Mouse (Mus musculus) embryonic facial prominence, embryonic 15.5 days (tissue): ENCODE measurements at regions not wholly inside any gene's neighbourhood (a gene's known extent, or its start where the extent isn't known, plus 50 kb on each side); places are given as distances from the start of the nearest gene placed in this dataset.

Source experiments
- ATAC-seq: fragments of 200-750 bp; cut with Nextera tagmentation; 2 replicates; pipeline ENCODE4 v1.8.0; 2017; ENCODE audit warnings: low read depth, moderate TSS enrichment; ENCODE audit not compliant: insufficient number of reproducible peaks, low FRiP score, low TSS enrichment
- H3K27ac ChIP-seq: fragments of 300-500 bp; sonication (generic); replicated peaks from 2 replicates; pipeline ENCODE4 v1.5.1; 2015; ENCODE audit warnings: mild to moderate bottlenecking, inconsistent platforms
- H3K27me3 ChIP-seq: fragments of 300-500 bp; sonication (generic); 2 replicates; pipeline ENCODE4 v1.6.1; 2015; ENCODE audit warnings: inconsistent platforms
- H3K36me3 ChIP-seq: fragments of 300-500 bp; sonication (generic); 2 replicates; pipeline ENCODE4 v1.6.1; 2015; ENCODE audit warnings: mild to moderate bottlenecking, inconsistent platforms
- H3K4me1 ChIP-seq: fragments of 300-500 bp; sonication (generic); 2 replicates; pipeline ENCODE4 v1.6.1; 2015; ENCODE audit warnings: inconsistent platforms
- H3K4me2 ChIP-seq: fragments of 300-500 bp; sonication (generic); replicated peaks from 2 replicates; pipeline ENCODE4 v1.6.1; 2015; ENCODE audit warnings: mild to moderate bottlenecking, inconsistent platforms
- H3K4me3 ChIP-seq: fragments of 300-500 bp; sonication (generic); replicated peaks from 2 replicates; pipeline ENCODE4 v1.5.1; 2015; ENCODE audit warnings: mild to moderate bottlenecking, inconsistent platforms
- H3K9ac ChIP-seq: fragments of 300-500 bp; sonication (generic); 2 replicates; pipeline ENCODE4 v1.6.1; 2015; ENCODE audit warnings: inconsistent platforms
- H3K9me3 ChIP-seq: fragments of 300-500 bp; sonication (generic); replicated peaks from 2 replicates; pipeline ENCODE4 v1.6.1; 2016; ENCODE audit warnings: inconsistent platforms
- WGBS: fragments of 180-500 bp; shearing (Covaris S2); methylation state at CpG from one replicate; pipeline ENCODE4 v1.1.7; 2015; 5-methylcytosine and 5-hydroxymethylcytosine counted together

- Histone ChIP-seq H3K9me3 (no peaks in the 10 kb centered on the region), H3K4me3 (no peak overlapping the region), H3K4me1 (no peaks in the 10 kb centered on the region), H3K27me3 (no peaks in the 10 kb centered on the region), H3K9ac (no peak overlapping the region), H3K36me3 (no peaks in the 10 kb centered on the region), H3K4me2 (no peak overlapping the region), H3K27ac (no peak overlapping the region)
- 32% methylated on average over 3 of the region's 3 CpGs for WGBS
- no peak for ATAC-seq
These were observed 155.8 kb upstream of the Trhde start for GRCm38 (mm10) chr10:114957909-114958308.

DNA sequence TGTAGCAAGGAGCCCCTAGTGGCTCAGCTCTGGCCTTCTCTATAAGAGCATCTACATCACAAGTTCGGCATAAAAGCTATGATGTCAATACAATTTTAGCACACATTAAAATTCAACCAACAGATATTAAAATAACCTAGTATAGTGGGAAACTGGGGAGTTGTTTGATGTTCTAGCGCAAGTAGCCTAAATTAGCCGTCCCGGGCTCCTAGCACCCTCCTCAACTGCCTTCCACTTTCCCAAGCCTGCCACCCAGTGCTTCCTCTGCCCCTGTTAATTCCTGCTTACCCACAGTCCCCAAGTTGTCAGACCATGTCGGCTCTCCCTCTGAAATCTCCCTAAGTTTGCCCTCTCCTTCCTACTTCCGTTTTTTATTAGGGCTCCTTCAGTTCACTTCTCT, 154.2 kb upstream of the Trhde start:
- Histone ChIP-seq H3K27me3 (no peaks in the 10 kb centered on the region), H3K9me3 (no peaks in the 10 kb centered on the region), H3K4me3 (no peak overlapping the region), H3K4me1 (no peaks in the 10 kb centered on the region), H3K27ac (no peak overlapping the region), H3K36me3 (no peaks in the 10 kb centered on the region), H3K4me2 (no peak overlapping the region), H3K9ac (no peak overlapping the region)
- ATAC-seq = no peak
- WGBS = 75% methylated on average over 6 of the region's 6 CpGs

- Histone ChIP-seq H3K27ac (no peak overlapping the region), H3K36me3 (no peaks in the 10 kb centered on the region), H3K4me1 (no peaks in the 10 kb centered on the region), H3K9me3 (no peaks in the 10 kb centered on the region), H3K4me3 (no peak overlapping the region), H3K9ac (no peak overlapping the region), H3K4me2 (no peak overlapping the region), H3K27me3 (no peaks in the 10 kb centered on the region)
- no peak for ATAC-seq
These were observed 153.5 kb upstream of the Trhde start for GRCm38 (mm10) chr10:114955608-114956007.

DNA sequence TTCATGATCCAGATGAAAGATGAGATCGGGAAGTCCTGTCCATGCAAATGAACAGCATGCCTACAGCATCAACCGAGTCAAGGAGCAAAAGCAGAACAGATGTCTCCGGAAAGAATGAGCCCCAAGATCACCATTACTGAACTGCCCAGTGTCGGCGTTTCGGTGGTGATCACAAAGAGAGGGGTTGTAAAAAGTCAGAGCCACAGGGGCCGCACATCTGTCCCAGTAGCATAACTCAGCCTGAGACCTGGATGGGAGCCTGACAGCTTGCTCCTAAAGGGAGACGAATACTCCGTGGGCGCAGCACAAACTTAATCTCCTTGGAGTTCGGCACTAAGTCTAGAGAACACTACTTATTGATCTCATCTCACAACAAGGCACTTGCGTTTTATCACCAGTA, 151.3 kb upstream of the Trhde start:
- Histone ChIP-seq H3K4me1 (no peaks in the 10 kb centered on the region), H3K9me3 (no peaks in the 10 kb centered on the region), H3K36me3 (no peaks in the 10 kb centered on the region), H3K9ac (no peak overlapping the region), H3K27me3 (no peaks in the 10 kb centered on the region), H3K4me3 (no peak overlapping the region), H3K4me2 (no peak overlapping the region), H3K27ac (no peak overlapping the region)
- 59% methylated on average over 12 of the region's 12 CpGs for WGBS
- no peak for ATAC-seq

GRCm38 (mm10) chr10:114949194-114949593, 147.1 kb upstream of the Trhde start:
- Histone ChIP-seq H3K4me1 (no peaks in the 10 kb centered on the region), H3K27ac (no peak overlapping the region), H3K27me3 (no peaks in the 10 kb centered on the region), H3K4me3 (no peak overlapping the region), H3K36me3 (no peaks in the 10 kb centered on the region), H3K9me3 (no peaks in the 10 kb centered on the region), H3K4me2 (no peak overlapping the region), H3K9ac (no peak overlapping the region)
- 73% methylated on average over 6 of the region's 6 CpGs for whole genome bisulfite sequencing
- no peak for ATAC-seq

- no peak overlapping the region for H3K4me3 ChIP-seq
- H3K36me3 ChIP-seq = no peaks in the 10 kb centered on the region
- no peak for ATAC-seq
These were observed 122.6 kb upstream of the Trhde start for GRCm38 (mm10) chr10:114924746-114925145.

DNA sequence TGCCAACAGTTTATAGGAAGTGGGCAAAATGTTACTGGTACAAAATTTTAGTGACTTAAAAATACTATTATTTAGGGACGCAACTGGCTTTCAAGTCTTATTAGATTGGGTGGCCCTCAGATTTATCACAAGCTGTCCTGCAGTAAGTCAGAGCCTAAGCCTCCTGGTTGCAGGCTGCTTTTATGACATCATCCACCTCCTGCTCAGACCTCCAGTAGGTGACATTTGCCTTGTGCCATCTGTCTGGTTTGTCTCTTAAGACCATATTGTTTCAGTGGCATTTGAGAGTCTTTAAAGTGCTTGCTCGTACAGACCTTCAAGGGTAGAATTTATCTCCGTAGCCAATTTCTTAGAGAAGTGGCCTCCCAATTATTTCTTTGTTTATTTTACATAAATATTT, 111.9 kb upstream of the Trhde start:
- Histone ChIP-seq H3K36me3 (no peaks in the 10 kb centered on the region), H3K27ac (no peak overlapping the region), H3K9ac (no peak overlapping the region), H3K27me3 (no peaks in the 10 kb centered on the region), H3K9me3 (no peaks in the 10 kb centered on the region), H3K4me3 (no peak overlapping the region), H3K4me2 (no peak overlapping the region), H3K4me1 (no peaks in the 10 kb centered on the region)
- 80% methylated on average over 3 of the region's 3 CpGs for WGBS
- ATAC-seq = no peak

More at GRCm38 (mm10) chr10:114924746-114925145, 122.6 kb upstream of the Trhde start:
- no peaks in the 10 kb centered on the region for H3K4me1 ChIP-seq
- H3K27ac ChIP-seq = no peak overlapping the region
- 77% methylated on average over 2 of the region's 2 CpGs for WGBS
- no peak overlapping the region for H3K9ac ChIP-seq
- H3K27me3 ChIP-seq = no peaks in the 10 kb centered on the region
- no peak overlapping the region for H3K4me2 ChIP-seq
- H3K9me3 ChIP-seq = no peaks in the 10 kb centered on the region

DNA sequence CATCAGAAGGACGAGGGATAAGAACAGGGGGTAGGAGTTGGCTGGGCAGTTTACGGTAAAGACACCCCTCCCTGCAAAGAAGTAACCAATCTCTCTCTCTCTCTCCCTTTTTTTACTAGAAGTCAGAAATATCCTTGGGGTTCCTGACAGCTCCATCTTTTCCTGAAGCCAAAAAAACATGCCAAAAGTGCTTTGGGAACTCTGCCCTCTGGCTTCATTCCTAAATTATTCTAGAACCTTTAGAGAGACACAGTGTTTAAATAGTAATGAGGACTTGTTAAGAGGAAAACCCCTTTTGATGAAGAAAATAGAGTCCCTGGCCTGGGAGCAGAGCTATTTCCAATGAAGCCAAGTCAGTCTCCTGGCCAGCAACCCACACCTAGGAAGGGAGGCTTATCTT, 89.8 kb upstream of the Trhde start:
- H3K4me2 ChIP-seq = no peak overlapping the region
- H3K27ac ChIP-seq = no peak overlapping the region
- no peaks in the 10 kb centered on the region for H3K36me3 ChIP-seq
- H3K4me1 ChIP-seq = no peaks in the 10 kb centered on the region
- no peak overlapping the region for H3K4me3 ChIP-seq
- ATAC-seq = no peak
- 71% methylated on average over 2 of the region's 2 CpGs for WGBS
- H3K9me3 ChIP-seq = no peaks in the 10 kb centered on the region
- no peak overlapping the region for H3K9ac ChIP-seq
- no peaks in the 10 kb centered on the region for H3K27me3 ChIP-seq

DNA sequence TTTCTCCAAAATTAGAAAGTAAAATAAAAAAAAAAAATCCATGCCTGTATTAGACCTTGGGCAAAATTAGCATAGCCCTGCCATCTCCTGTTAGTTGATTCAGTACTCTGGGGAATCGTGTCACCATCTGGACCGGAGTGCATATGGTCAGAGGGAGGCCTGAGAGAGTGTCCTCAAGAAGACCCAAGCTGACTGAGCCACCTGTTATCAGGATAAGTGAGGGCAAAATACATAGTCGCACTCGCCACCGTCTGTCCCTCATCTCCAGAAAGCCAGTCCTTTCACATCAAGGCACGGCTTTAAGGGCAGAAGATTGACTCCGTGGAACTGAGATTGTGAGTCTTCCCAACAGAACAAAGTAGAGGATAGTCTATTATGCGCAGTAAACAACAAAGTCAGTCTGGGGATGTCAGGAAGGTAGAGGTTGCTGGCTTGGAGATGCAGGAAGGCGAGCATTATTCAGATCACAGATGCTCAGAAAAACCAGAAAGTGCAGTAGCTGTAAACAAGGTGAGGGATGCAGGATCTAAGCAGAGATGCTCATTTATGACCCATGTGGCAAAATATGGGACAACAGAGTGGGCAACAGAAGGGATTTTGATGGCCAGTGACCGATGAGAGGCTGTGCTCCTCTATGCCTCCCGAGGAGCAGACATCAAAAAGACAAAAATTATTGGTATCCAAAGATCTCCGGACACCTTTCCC, 88.8 kb upstream of the Trhde start:
- 84% methylated on average over 12 of the region's 12 CpGs for WGBS
- Histone ChIP-seq H3K27me3 (no peaks in the 10 kb centered on the region), H3K9me3 (no peaks in the 10 kb centered on the region)

DNA sequence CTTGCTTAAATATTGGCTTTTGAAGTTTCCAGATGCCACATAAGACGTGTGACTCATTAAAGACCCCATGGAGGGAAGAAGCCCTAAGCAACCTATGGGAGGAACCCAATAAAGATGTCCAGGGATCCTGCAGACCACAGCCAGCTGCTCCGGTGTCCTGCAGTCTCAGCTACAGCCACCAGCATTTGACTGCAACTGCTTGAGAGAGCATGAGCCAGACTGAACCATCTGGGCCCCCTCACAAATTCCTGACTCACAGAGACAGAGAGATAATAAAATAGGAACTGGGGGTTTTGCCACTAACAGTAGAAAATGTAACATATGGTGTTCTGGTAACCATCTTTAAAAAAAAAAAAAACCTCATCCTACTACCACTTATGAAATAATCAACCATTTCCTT, 69.1 kb upstream of the Trhde start:
- H3K9ac ChIP-seq = no peak overlapping the region
- no peaks in the 10 kb centered on the region for H3K4me1 ChIP-seq
- H3K27me3 ChIP-seq = no peaks in the 10 kb centered on the region
- H3K27ac ChIP-seq = no peak overlapping the region
- H3K36me3 ChIP-seq = no peaks in the 10 kb centered on the region
- no peak overlapping the region for H3K4me2 ChIP-seq
- WGBS = 69% methylated on average over 2 of the region's 2 CpGs
- no peak for ATAC-seq
- H3K9me3 ChIP-seq = no peaks in the 10 kb centered on the region
- H3K4me3 ChIP-seq = no peak overlapping the region

More for the DNA sequence above, 88.8 kb upstream of the Trhde start:
- no peak for ATAC-seq
- Histone ChIP-seq H3K36me3 (no peaks in the 10 kb centered on the region), H3K4me3 (no peak overlapping the region), H3K27ac (no peak overlapping the region), H3K9ac (no peak overlapping the region), H3K4me2 (no peak overlapping the region), H3K4me1 (no peaks in the 10 kb centered on the region)

- H3K4me1 ChIP-seq = no peaks in the 10 kb centered on the region
- H3K27me3 ChIP-seq = no peaks in the 10 kb centered on the region
- 60% methylated on average over 4 of the region's 4 CpGs for WGBS
- no peak overlapping the region for H3K9ac ChIP-seq
- no peak for ATAC-seq
- no peaks in the 10 kb centered on the region for H3K36me3 ChIP-seq
- no peaks in the 10 kb centered on the region for H3K9me3 ChIP-seq
- no peak overlapping the region for H3K4me3 ChIP-seq
- no peak overlapping the region for H3K27ac ChIP-seq
- no peak overlapping the region for H3K4me2 ChIP-seq
These were observed 55.1 kb upstream of the Trhde start for GRCm38 (mm10) chr10:114857166-114857565.

DNA sequence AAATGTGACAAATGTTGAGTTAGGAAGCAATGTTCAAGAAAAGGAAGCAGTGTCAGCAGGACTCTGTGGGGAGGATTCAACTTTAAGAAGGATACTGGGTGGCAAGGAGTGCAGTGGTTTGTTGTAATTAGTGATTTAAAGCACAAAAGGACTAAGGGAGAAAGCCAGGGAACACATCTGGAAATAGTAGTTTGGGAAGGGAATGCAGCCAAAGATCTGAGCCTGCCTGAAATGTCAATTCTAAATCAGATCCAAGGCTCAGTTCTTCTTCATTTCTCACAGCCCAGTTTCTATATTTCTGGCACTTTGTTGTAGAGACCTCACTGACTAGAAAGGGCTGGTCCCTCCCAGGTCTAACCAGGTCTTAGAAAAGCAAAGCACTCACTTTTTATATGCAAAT, 50.6 kb upstream of the Trhde start:
- no peak overlapping the region for H3K9ac ChIP-seq
- no peak overlapping the region for H3K4me3 ChIP-seq
- ATAC-seq = no peak
- no peaks in the 10 kb centered on the region for H3K4me1 ChIP-seq
- no peaks in the 10 kb centered on the region for H3K27me3 ChIP-seq
- H3K27ac ChIP-seq = no peak overlapping the region
- H3K4me2 ChIP-seq = no peak overlapping the region
- H3K36me3 ChIP-seq = no peaks in the 10 kb centered on the region
- 0 out of 2 replicates have a peak, but pooled peaks cover 5% of the 10 kb centered on the region for H3K9me3 ChIP-seq
